Mouse (Mus musculus) small intestine, adult 2 months (tissue): ENCODE data around the gene Nudt3. TPM values are rescaled to one million over a fixed set of nuclear protein-coding genes. Genes with fewer than 3 reads are reported as not detected.

ENCODE experiments used
- H3K27ac ChIP-seq: fragments of 200-500 bp; 2 replicates; pipeline ENCODE4 v1.5.1; 2012; ENCODE audit warnings: low read depth, low read length, control low read depth, inconsistent platforms; ENCODE audit not compliant: insufficient read depth
- H3K27me3 ChIP-seq: fragments of 200-500 bp; 2 replicates; pipeline ENCODE4 v1.6.1; 2012; ENCODE audit warnings: mild to moderate bottlenecking, moderate library complexity, low read length, inconsistent platforms; ENCODE audit not compliant: control insufficient read depth, insufficient read depth
- H3K36me3 ChIP-seq: fragments of 200-500 bp; 2 replicates; pipeline ENCODE4 v1.6.1; 2012; ENCODE audit warnings: mild to moderate bottlenecking, low read length, control low read depth, inconsistent platforms; ENCODE audit not compliant: control insufficient read depth, insufficient read depth
- H3K4me1 ChIP-seq: fragments of 200-500 bp; 2 replicates; pipeline ENCODE4 v1.6.1; 2012; ENCODE audit warnings: low read length, inconsistent platforms, mixed read lengths; ENCODE audit not compliant: control insufficient read depth, insufficient read depth, insufficient read length
- H3K4me3 ChIP-seq: fragments of 200-500 bp; 2 replicates; pipeline ENCODE4 v1.5.1; 2012; ENCODE audit warnings: low read depth, mild to moderate bottlenecking, control low read depth, inconsistent platforms, low read length, moderate library complexity
- CTCF ChIP-seq: fragments of 200-500 bp; IDR thresholded peaks from 2 replicates; pipeline ENCODE4 v1.5.1; 2012; ENCODE audit warnings: low read depth, mild to moderate bottlenecking, control low read depth, inconsistent platforms, low read length, moderate library complexity, mixed read lengths; ENCODE audit not compliant: insufficient replicate concordance, insufficient read length; ENCODE audit errors: extremely low read depth
- POLR2A ChIP-seq: fragments of 200-500 bp; IDR thresholded peaks from 2 replicates; pipeline ENCODE4 v1.6.1; 2012; ENCODE audit warnings: low read depth, mild to moderate bottlenecking, control low read depth, inconsistent platforms, low read length, moderate library complexity
- WGBS: fragments of 180-500 bp; shearing (Covaris S2); methylation state at CpG from one replicate; pipeline ENCODE4 v1.1.7; 2018; 5-methylcytosine and 5-hydroxymethylcytosine counted together
- polyA plus RNA-seq: library from polyadenylated mRNA; depleted of rRNA; stranded (reverse); fragments of >200 nt; gene quantifications from 2 replicates; pipeline ENCODE4 v1.2.3, GENCODE M21; 2012

The Nudt3 gene
- polyA plus RNA-seq, 1 experiment, result 58.9 TPM

- Histone ChIP-seq H3K27ac (no peak overlapping the region), H3K4me1 (no peaks in the 10 kb centered on the region; the same call in 1 of the 2 replicates), H3K4me3 (no peak overlapping the region), H3K36me3 (peaks cover 42% of the 10 kb centered on the region), H3K27me3 (no peaks in the 10 kb centered on the region)
- no peak for TF ChIP-seq POLR2A
- TF ChIP-seq CTCF, result no peak
- 87% methylated on average over 20 of the region's 20 CpGs for WGBS
Measured at GRCm38 (mm10) chr17:27580392-27581068, 42.8 kb downstream of the Nudt3 start.

GRCm38 (mm10) chr17:27579816-27580215, 43.5 kb downstream of the Nudt3 start:
- no peak overlapping the region for H3K27ac ChIP-seq
- 92% methylated on average over 8 of the region's 8 CpGs for WGBS
- no peaks in the 10 kb centered on the region for H3K27me3 ChIP-seq
- peaks cover 41% of the 10 kb centered on the region for H3K36me3 ChIP-seq
- TF ChIP-seq POLR2A (no peak), CTCF (no peak)
- no peak overlapping the region for H3K4me3 ChIP-seq
- no peaks in the 10 kb centered on the region; the same call in 1 of the 2 replicates for H3K4me1 ChIP-seq

DNA sequence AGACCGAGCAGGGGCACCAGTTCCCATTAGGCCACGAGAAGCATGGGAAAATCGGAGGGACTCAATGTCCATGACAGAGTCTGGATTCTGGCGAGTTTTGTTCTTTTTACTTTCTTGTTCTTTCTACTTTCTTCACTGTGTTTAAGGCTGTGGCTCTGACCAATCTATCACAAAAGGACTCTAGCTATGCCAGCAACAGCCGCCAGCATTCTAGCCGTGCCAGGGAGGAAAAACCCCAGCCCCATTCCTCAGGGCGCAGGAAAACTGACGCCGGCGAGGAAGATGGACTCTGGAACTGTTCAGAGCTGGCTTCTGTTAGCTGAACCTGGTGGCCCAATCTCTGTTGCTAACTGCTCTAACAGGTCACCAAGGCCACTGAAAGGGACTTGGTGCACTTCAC, 44.8 kb downstream of the Nudt3 start:
- Histone ChIP-seq H3K27me3 (no peaks in the 10 kb centered on the region), H3K4me3 (no peak overlapping the region), H3K4me1 (no peaks in the 10 kb centered on the region; the same call in 1 of the 2 replicates), H3K36me3 (peaks cover 41% of the 10 kb centered on the region), H3K27ac (no peak overlapping the region)
- TF ChIP-seq POLR2A (no peak), CTCF (no peak)
- WGBS, result 91% methylated on average over 10 of the region's 10 CpGs

DNA sequence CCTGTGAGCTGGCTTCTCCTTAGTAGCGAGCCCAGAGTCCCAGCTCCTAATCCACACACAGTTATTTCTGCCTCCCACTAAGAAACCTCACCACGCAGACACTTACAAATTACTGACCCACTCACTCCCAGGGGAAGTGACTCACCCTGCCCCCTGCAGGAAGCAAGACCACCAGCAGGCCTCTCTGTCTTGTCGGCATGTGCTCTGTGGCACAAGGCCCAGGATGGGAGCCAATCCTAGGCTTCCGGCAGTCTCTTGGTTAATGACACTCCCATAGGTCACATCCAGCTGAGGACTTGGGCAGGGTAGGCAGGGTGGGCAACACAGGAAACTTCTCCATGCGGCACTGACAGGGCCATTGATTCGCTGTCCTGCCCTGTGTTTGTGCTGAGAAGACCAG, 45.8 kb downstream of the Nudt3 start:
- no peak overlapping the region for H3K27ac ChIP-seq
- no peak overlapping the region for H3K4me3 ChIP-seq
- H3K36me3 ChIP-seq, result peaks cover 36% of the 10 kb centered on the region
- TF ChIP-seq CTCF (no peak), POLR2A (no peak)
- H3K4me1 ChIP-seq, result no peaks in the 10 kb centered on the region; the same call in 1 of the 2 replicates
- WGBS, result 84% methylated on average over 6 of the region's 6 CpGs
- H3K27me3 ChIP-seq, result no peaks in the 10 kb centered on the region

DNA sequence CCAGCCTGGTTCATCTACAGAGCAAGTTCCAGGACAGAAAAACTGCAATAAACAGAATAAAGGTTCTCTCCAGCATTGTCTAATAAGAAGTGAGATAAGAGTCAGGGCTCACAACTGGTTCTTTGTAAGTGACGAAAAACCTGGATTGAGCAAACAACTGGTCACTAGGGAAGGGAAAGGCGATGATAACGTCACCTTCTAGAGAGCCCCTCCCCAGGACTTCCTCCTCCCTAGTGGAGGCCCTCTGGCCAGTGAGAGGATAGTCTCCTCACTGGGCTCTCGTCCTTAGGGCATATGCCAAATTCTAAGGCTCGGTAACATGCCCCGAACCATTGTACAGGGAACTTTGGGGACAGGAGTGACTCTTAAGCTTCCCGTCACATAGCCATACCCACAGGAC, 47.2 kb downstream of the Nudt3 start:
- WGBS, result 75% methylated on average over 7 of the region's 7 CpGs
- Histone ChIP-seq H3K27me3 (no peaks in the 10 kb centered on the region), H3K4me3 (no peak overlapping the region), H3K36me3 (peaks cover 27% of the 10 kb centered on the region), H3K27ac (no peak overlapping the region), H3K4me1 (no peaks in the 10 kb centered on the region; the same call in 1 of the 2 replicates)
- TF ChIP-seq POLR2A, result no peak
- no peak for TF ChIP-seq CTCF

- TF ChIP-seq CTCF (no peak), POLR2A (no peak)
- no peaks in the 10 kb centered on the region for H3K27me3 ChIP-seq
- WGBS, result 69% methylated on average over 10 of the region's 10 CpGs
- no peak overlapping the region for H3K27ac ChIP-seq
- no peaks in the 10 kb centered on the region; the same call in 1 of the 2 replicates for H3K4me1 ChIP-seq
- peaks cover 19% of the 10 kb centered on the region for H3K36me3 ChIP-seq
- H3K4me3 ChIP-seq, result no peak overlapping the region
Measured at GRCm38 (mm10) chr17:27575116-27575776, 48.0 kb downstream of the Nudt3 start.

GRCm38 (mm10) chr17:27574470-27575115, 48.7 kb downstream of the Nudt3 start:
- H3K4me3 ChIP-seq, result no peak overlapping the region
- H3K4me1 ChIP-seq, result no peaks in the 10 kb centered on the region; the same call in 1 of the 2 replicates
- no peak overlapping the region for H3K27ac ChIP-seq
- 87% methylated on average over 16 of the region's 16 CpGs for WGBS
- no peaks in the 10 kb centered on the region for H3K27me3 ChIP-seq
- TF ChIP-seq POLR2A, result no peak
- H3K36me3 ChIP-seq, result peaks cover 13% of the 10 kb centered on the region
